Mouse (Mus musculus) embryonic fibroblast, embryonic 13.5 days (primary cell): Measurements from ENCODE around the gene 9930111J21Rik2.
"Not testable (repeated sequence)": the region's sequence is repeated elsewhere in the genome, so short reads cannot be mapped to it uniquely, and the experiment has no call there.

ENCODE experiments used
- CTCF ChIP-seq: IDR thresholded peaks from 2 replicates; pipeline ENCODE4 v1.5.1; 2011; ENCODE audit warnings: mild to moderate bottlenecking, control low read depth, low read length, moderate library complexity, borderline replicate concordance; ENCODE audit not compliant: insufficient read depth
- POLR2A ChIP-seq: IDR thresholded peaks from 2 replicates; pipeline ENCODE4 v1.6.1; 2011; ENCODE audit warnings: low read depth, mild to moderate bottlenecking, control low read depth, low read length, moderate library complexity

GRCm38 (mm10) chr11:49000411-49000810, 50.6 kb downstream of the 9930111J21Rik2 start:
- TF ChIP-seq CTCF, POLR2A: not testable (repeated sequence)
